Mouse (Mus musculus) myocyte (in vitro differentiated cells): ENCODE measurements around the gene Setd1b. TPM values are rescaled to one million over a fixed set of nuclear protein-coding genes. Genes with fewer than 3 reads are reported as not detected.

Source experiments
- H3K27me3 ChIP-seq: one replicate; pipeline ENCODE4 v1.6.1; 2011; ENCODE audit not compliant: control insufficient read depth, insufficient read depth, insufficient read length
- H3K36me3 ChIP-seq: one replicate; pipeline ENCODE4 v1.6.1; 2011; ENCODE audit not compliant: control insufficient read depth, insufficient read depth
- H3K4me2 ChIP-seq: one replicate; pipeline ENCODE4 v1.6.1; 2011; ENCODE audit warnings: low read depth, control low read depth
- H3K4me3 ChIP-seq: one replicate; pipeline ENCODE4 v1.5.1; 2011; ENCODE audit warnings: mild to moderate bottlenecking, control low read depth, moderate library complexity
- H3K79me2 ChIP-seq: one replicate; pipeline ENCODE4 v1.6.1; 2011; ENCODE audit not compliant: control insufficient read depth, insufficient read depth
- H3ac ChIP-seq: one replicate; pipeline ENCODE4 v1.6.1; 2011; ENCODE audit not compliant: control insufficient read depth, insufficient read length
- CEBPB ChIP-seq: IDR thresholded peaks from 2 replicates; pipeline ENCODE4 v1.6.1; 2011; ENCODE audit warnings: mild to moderate bottlenecking, moderate library complexity; ENCODE audit not compliant: poor library complexity, insufficient read depth, severe bottlenecking
- E2F4 ChIP-seq: IDR thresholded peaks from one replicate; pipeline ENCODE4 v1.6.1; 2011; ENCODE audit warnings: mild to moderate bottlenecking, control low read depth, moderate library complexity; ENCODE audit not compliant: insufficient read depth
- MAX ChIP-seq: IDR thresholded peaks from one replicate; pipeline ENCODE4 v1.6.1; 2011; ENCODE audit warnings: low read depth, mild to moderate bottlenecking, control low read depth
- MYOD1 ChIP-seq, 3 experiments: IDR thresholded peaks; one replicate each; pipeline ENCODE4 v1.6.1; 2011; ENCODE audit warnings: control low read depth in 2 of 3, low read depth in 2 of 3, mild to moderate bottlenecking in 2 of 3, moderate library complexity in 1 of 3; ENCODE audit not compliant: insufficient read length in 2 of 3, control insufficient read depth in 1 of 3
- MYOG ChIP-seq, 3 experiments: IDR thresholded peaks; one replicate each; pipeline ENCODE4 v1.6.1; 2011; ENCODE audit warnings: control low read depth in 2 of 3, low read depth in 2 of 3, mild to moderate bottlenecking in 2 of 3; ENCODE audit not compliant: insufficient read length in 2 of 3, control insufficient read depth in 1 of 3, insufficient read depth in 1 of 3
- POLR2A ChIP-seq: IDR thresholded peaks from one replicate; pipeline ENCODE4 v1.6.1; 2011; ENCODE audit warnings: low read depth, mild to moderate bottlenecking, control low read depth, moderate library complexity; ENCODE audit not compliant: insufficient read length
- POLR2AphosphoS2 ChIP-seq: IDR thresholded peaks from one replicate; pipeline ENCODE4 v1.6.1; 2011; ENCODE audit warnings: low read depth, control low read depth; ENCODE audit not compliant: insufficient read length
- REST ChIP-seq: IDR thresholded peaks from one replicate; pipeline ENCODE4 v1.6.1; 2011; ENCODE audit warnings: mild to moderate bottlenecking, control low read depth, moderate library complexity; ENCODE audit not compliant: insufficient read depth, insufficient read length
- SRF ChIP-seq: IDR thresholded peaks from one replicate; pipeline ENCODE4 v1.6.1; 2011; ENCODE audit warnings: low read depth; ENCODE audit not compliant: control insufficient read depth, insufficient read length
- TCF12 ChIP-seq: IDR thresholded peaks from one replicate; pipeline ENCODE4 v1.6.1; 2011; ENCODE audit warnings: mild to moderate bottlenecking, control low read depth; ENCODE audit not compliant: poor library complexity, insufficient read depth, severe bottlenecking
- TCF3 ChIP-seq: IDR thresholded peaks from one replicate; pipeline ENCODE4 v1.6.1; 2011; ENCODE audit warnings: low read depth, control low read depth; ENCODE audit not compliant: insufficient read length
- USF1 ChIP-seq: IDR thresholded peaks from one replicate; pipeline ENCODE4 v1.6.1; 2011; ENCODE audit warnings: low read depth, mild to moderate bottlenecking, control low read depth, moderate library complexity
- polyA plus RNA-seq: library from polyadenylated mRNA; unstranded; fragments of >200 nt; fragmentation: generic; extraction: Trizol; gene quantifications from one replicate; pipeline ENCODE4 v1.2.1, GENCODE M21; 2012; ENCODE audit warnings: missing spikeins

The Setd1b gene
- polyA plus RNA-seq, 1 experiment = 5.4 TPM

DNA sequence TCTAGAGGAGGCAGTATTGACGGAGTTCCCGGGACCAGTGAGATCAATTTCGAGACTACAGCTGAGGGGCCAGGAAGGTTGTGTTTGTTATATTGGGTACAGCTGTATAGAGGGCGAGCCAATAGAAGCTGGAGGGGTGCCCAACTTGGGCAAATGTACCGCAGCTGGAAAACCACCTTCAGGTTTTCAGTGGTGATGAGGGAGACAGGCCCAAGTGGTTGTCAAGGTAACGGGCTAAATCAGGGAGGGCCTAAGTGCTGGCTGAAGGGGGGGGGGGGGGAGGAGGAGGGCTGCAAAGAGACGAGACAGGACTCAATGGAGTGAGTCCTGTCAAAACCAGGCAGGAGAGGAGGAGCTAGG is 8.2 kb upstream of the Setd1b start:
- H3K4me3 ChIP-seq = peak overlapping the region; percentile 75
- H3K4me2 ChIP-seq = peak overlapping the region; percentile 98
- H3K36me3 ChIP-seq = no peaks in the 10 kb centered on the region
- H3K79me2 ChIP-seq = no peaks in the 10 kb centered on the region
- TF ChIP-seq MAX (no peak), TCF12 (no peak), POLR2AphosphoS2 (no peak), E2F4 (no peak), TCF3 (no peak), POLR2A (no peak), REST (no peak), MYOD1 (IDR thresholded peaks at IDR 0.05; ENCODE audit: control insufficient read depth in 1 of 3, insufficient read length in 2 of 3, low read depth in 2 of 3) (no peak), CEBPB (no peak), SRF (no peak), MYOG (IDR thresholded peaks at IDR 0.05; ENCODE audit: control insufficient read depth in 1 of 3, insufficient read depth in 1 of 3, insufficient read length in 2 of 3, low read depth in 2 of 3) (no peak), USF1 (no peak)
- no peak overlapping the region for H3ac ChIP-seq
- no peaks in the 10 kb centered on the region for H3K27me3 ChIP-seq

DNA sequence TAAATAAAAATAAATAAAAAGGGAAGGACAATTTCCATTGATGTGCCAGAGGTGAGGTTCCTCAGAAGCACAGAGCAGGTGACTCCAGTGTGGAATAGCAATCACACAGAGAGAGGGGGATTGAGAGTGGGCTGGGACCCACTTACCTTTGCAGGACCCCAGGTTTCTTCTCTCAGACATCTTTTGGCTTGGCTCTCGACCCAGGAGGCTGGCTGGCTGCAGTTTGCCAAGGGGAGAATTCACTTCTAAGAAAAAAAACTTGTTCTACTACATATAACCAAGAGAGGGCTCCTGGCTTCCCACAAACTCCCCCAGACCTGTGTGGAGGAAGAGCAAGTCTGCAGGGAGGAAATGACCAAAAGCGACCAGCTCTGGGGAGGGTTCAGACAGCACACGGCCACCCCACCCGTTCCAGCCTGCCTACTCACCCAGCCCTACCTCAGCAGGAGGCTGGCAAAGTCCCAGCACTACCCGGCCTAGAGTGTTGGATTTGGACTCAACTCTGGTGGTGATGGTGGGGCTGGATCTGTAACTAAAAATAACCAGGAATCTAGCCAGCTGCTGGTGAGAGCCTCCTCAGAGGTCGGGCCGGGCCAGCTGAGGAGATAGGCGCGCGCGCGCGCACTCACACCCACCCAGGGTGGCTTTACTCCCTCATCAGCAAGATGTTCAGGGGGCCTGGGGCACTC is 7.7 kb upstream of the Setd1b start:
- Histone ChIP-seq H3ac (no peak overlapping the region), H3K79me2 (no peaks in the 10 kb centered on the region), H3K36me3 (no peaks in the 10 kb centered on the region), H3K4me3 (peak overlapping the region; percentile 75), H3K27me3 (no peaks in the 10 kb centered on the region), H3K4me2 (peak overlapping the region; percentile 98)
- TF ChIP-seq MAX = no peak
- TF ChIP-seq TCF12 = peak; percentile 73
- no peak for TF ChIP-seq TCF3
- peak; percentile 52 to 89 (median 65) for TF ChIP-seq MYOG (IDR thresholded peaks at IDR 0.05; ENCODE audit: control insufficient read depth in 1 of 3, insufficient read depth in 1 of 3, insufficient read length in 2 of 3, low read depth in 2 of 3)
- TF ChIP-seq REST = no peak
- peak; percentile 84 for TF ChIP-seq SRF
- TF ChIP-seq POLR2AphosphoS2 = peak; percentile 71
- TF ChIP-seq MYOD1 (IDR thresholded peaks at IDR 0.05; ENCODE audit: control insufficient read depth in 1 of 3, insufficient read length in 2 of 3, low read depth in 2 of 3) = peak in 2 of 3 experiments; percentile 10 to 58
- TF ChIP-seq CEBPB = no peak
- no peak for TF ChIP-seq E2F4
- no peak for TF ChIP-seq USF1
- peak; percentile 37 for TF ChIP-seq POLR2A

DNA sequence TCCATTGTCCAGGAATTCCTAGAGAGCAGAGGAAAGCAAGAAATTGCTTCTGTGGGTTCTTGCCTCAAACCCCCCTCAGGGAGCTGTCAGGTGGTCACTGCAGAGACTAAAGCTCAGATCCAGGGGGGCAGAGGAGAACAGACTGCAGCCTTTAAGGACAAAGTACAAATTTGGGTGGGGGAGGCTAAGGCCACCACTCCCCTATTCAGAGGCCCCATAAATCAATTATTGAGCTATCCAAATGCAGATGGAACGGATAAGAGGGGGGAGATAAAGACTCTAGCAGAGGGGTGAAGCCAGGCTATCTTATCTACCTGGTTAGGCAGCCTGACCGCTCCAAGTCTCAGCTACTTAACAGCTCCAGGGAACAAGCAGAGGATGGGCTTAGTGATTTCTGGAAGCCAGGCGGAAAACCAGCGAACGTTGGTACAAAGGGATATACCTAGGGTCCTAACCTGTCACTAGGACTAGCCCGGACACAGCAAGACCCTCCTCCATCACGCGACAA is 7.1 kb upstream of the Setd1b start:
- no peaks in the 10 kb centered on the region for H3K36me3 ChIP-seq
- H3ac ChIP-seq = no peak overlapping the region
- H3K79me2 ChIP-seq = peaks cover 2% of the 10 kb centered on the region
- TF ChIP-seq POLR2AphosphoS2 (no peak), SRF (no peak), CEBPB (no peak), MYOD1 (IDR thresholded peaks at IDR 0.05; ENCODE audit: control insufficient read depth in 1 of 3, insufficient read length in 2 of 3, low read depth in 2 of 3) (no peak), MAX (no peak), E2F4 (no peak), USF1 (no peak), TCF3 (no peak), REST (no peak)
- H3K4me2 ChIP-seq = peak overlapping the region; percentile 98
- H3K27me3 ChIP-seq = no peaks in the 10 kb centered on the region
- peak overlapping the region; percentile 75 for H3K4me3 ChIP-seq

DNA sequence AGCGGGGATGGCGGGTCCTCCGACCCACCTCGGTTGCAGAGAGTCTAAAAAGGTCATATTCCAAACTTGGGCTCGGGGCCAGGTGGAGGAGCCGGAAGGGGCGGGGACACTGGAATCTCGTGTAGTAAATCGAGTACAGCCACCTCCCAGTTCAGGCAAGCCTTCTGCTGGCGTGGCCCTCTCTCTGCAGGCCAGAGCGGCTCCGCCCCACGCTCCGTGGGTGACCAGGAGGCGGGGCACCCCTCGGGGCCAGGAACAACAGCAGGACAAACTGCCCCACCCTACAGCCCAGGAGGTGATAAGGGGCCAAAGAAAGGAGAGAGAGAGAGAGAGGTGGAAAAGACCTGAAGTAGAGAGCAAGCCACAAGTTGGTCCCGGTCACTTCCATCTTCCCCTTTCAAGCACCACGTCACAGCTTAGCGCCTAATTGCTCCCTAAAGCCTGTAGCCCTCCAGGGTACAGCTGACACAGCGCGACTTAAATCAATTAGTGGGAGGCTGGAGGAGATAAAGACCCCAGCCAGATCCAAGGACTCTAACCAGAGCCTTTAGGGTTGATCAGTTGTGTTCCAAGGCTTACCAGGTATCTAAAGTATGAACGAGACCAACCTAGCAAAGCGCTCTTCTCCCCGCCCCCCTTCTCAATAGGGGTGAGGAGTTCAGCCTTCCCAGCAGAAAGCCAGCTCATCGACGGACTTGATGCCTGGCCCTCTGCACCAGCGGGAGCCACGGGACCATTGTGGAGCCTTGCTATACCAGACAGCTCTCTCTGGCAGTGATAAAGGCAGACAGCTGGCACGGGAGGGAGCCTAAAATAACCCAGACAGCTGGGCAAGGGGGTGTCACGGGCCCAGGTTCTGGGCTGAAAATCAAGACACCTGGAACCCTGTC is 6.3 kb upstream of the Setd1b start:
- peak overlapping the region; percentile 98 for H3K4me2 ChIP-seq
- H3K36me3 ChIP-seq = no peaks in the 10 kb centered on the region
- H3ac ChIP-seq = peak overlapping the region; percentile 16
- TF ChIP-seq CEBPB = no peak
- no peak for TF ChIP-seq SRF
- peak; percentile 75 for TF ChIP-seq TCF3
- peak; percentile 81 to 96 (median 95) for TF ChIP-seq MYOG (IDR thresholded peaks at IDR 0.05; ENCODE audit: control insufficient read depth in 1 of 3, insufficient read depth in 1 of 3, insufficient read length in 2 of 3, low read depth in 2 of 3)
- no peak for TF ChIP-seq E2F4
- peak; percentile 67 for TF ChIP-seq POLR2A
- TF ChIP-seq TCF12 = peak; percentile 96
- TF ChIP-seq USF1 = no peak
- TF ChIP-seq POLR2AphosphoS2 = peak; percentile 81
- peak; percentile 99 for TF ChIP-seq MYOD1 (IDR thresholded peaks at IDR 0.05; ENCODE audit: control insufficient read depth in 1 of 3, insufficient read length in 2 of 3, low read depth in 2 of 3)
- TF ChIP-seq REST = no peak
- peaks cover 7% of the 10 kb centered on the region for H3K79me2 ChIP-seq
- H3K4me3 ChIP-seq = peak overlapping the region; percentile 75
- H3K27me3 ChIP-seq = no peaks in the 10 kb centered on the region
